Mouse (Mus musculus) midbrain, embryonic 16.5 days (tissue): ENCODE measurements around the gene Ceacam18. TPM values are rescaled to one million over a fixed set of nuclear protein-coding genes. Genes with fewer than 3 reads are reported as not detected.

Experiments
- ATAC-seq: fragments of 200-750 bp; cut with Nextera tagmentation; 2 replicates; pipeline ENCODE4 v1.8.0; 2017; ENCODE audit warnings: moderate TSS enrichment
- H3K27ac ChIP-seq: fragments of 300-500 bp; sonication (generic); 2 replicates; pipeline ENCODE4 v1.5.1; 2014; ENCODE audit warnings: mild to moderate bottlenecking, low read length, mixed read lengths
- H3K27me3 ChIP-seq: fragments of 300-500 bp; sonication (generic); 2 replicates; pipeline ENCODE4 v1.6.1; 2014; ENCODE audit warnings: low read depth, low read length, mixed read lengths; ENCODE audit not compliant: control insufficient read depth, insufficient read depth
- H3K36me3 ChIP-seq: fragments of 300-500 bp; sonication (generic); 2 replicates; pipeline ENCODE4 v1.6.1; 2014; ENCODE audit warnings: mild to moderate bottlenecking, low read length, moderate library complexity, mixed read lengths; ENCODE audit not compliant: control insufficient read depth, insufficient read depth
- H3K4me1 ChIP-seq: fragments of 300-500 bp; sonication (generic); 2 replicates; pipeline ENCODE4 v1.6.1; 2014; ENCODE audit warnings: mild to moderate bottlenecking, low read length, mixed read lengths; ENCODE audit not compliant: control insufficient read depth, insufficient read depth
- H3K4me2 ChIP-seq: fragments of 300-500 bp; sonication (generic); 2 replicates; pipeline ENCODE4 v1.6.1; 2014; ENCODE audit warnings: mild to moderate bottlenecking, low read length, mixed read lengths
- H3K4me3 ChIP-seq: fragments of 300-500 bp; sonication (generic); 2 replicates; pipeline ENCODE4 v1.5.1; 2014; ENCODE audit warnings: low read depth, mild to moderate bottlenecking, low read length, moderate library complexity, mixed read lengths
- H3K9ac ChIP-seq: fragments of 300-500 bp; sonication (generic); 2 replicates; pipeline ENCODE4 v1.6.1; 2014; ENCODE audit warnings: low read depth, low read length, mixed read lengths
- H3K9me3 ChIP-seq: fragments of 300-500 bp; sonication (generic); replicated peaks from 2 replicates; pipeline ENCODE4 v1.6.1; 2014; ENCODE audit warnings: mild to moderate bottlenecking, low read length, mixed read lengths; ENCODE audit not compliant: control insufficient read depth, poor library complexity, severe bottlenecking
- WGBS: fragments of 180-500 bp; shearing (Covaris S2); extraction: QIAGEN DNeasy Blood & Tissue Kit; methylation state at CpG from one replicate; pipeline ENCODE4 v1.1.7; 2014; 5-methylcytosine and 5-hydroxymethylcytosine counted together
- polyA plus RNA-seq: library from polyadenylated mRNA; unstranded; fragments of >200 nt; fragmentation: Nextera tagmentation; extraction: Ambion mirVana; gene quantifications from 2 replicates; pipeline ENCODE4 v1.2.1, GENCODE M21; 2015

Ceacam18 gene
- polyA plus RNA-seq: 0.10 and 0.21 TPM in 2 replicates

DNA sequence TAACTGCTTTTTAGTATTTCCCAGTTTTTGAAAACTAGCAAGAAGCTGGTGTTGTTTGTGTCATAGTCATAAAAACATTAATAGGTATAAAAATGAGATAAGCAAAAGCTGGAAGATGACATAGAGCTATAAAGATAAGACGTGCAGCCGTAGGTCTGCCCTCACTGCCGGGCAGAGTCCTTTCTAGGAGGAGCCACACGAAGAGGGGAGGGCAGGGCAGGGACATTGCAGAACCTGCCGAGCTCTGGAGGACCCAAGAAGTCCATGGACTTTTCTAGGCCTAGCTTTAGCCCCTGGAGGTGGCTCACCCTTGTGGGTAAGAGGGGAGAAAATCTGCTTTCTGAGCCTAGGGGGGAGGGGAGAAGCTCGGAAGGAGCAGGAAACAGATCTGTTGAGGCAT is at the start of gene Ceacam18:
Ceacam18 (plus strand) TSS at position 208 of the 400 bp plus-strand sequence.
- ATAC-seq: no peak
- Histone ChIP-seq H3K9me3 (no peaks in the 10 kb centered on the region), H3K27ac (no peak within 1 kb of the TSS), H3K27me3 (no peaks in the 10 kb centered on the region), H3K36me3 (no peaks in the 10 kb centered on the region), H3K4me3 (no peak within 1 kb of the TSS), H3K4me1 (no peaks in the 10 kb centered on the region), H3K4me2 (no peak within 1 kb of the TSS), H3K9ac (no peak within 1 kb of the TSS)
- WGBS: 74% methylated on average over 6 of the region's 6 CpGs

DNA sequence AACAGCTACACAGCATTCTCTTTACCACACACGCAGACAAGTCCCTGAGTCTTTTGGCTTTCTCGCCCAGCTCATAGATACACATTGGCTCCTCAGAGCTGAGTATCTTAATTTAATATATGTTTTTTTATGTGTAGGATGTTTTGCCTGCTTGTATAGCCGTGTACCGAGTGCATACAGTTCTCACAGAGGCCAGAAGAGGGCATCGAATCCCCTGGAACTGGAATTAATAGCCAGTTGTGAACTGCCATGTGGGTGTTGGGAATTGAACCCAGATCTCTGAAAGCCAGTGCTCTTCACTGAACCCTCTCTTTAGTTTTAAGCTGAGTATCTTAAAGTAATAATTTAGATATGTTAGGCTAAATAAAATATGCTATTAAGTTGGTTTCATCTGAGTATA is 49.7 kb upstream of the Ceacam18 start:
- peaks cover 19% of the 10 kb centered on the region for H3K4me1 ChIP-seq
- H3K27me3 ChIP-seq: no peaks in the 10 kb centered on the region
- no peak overlapping the region for H3K9ac ChIP-seq
- H3K9me3 ChIP-seq: no peaks in the 10 kb centered on the region
- peaks cover 43% of the 10 kb centered on the region for H3K36me3 ChIP-seq
- 96% methylated on average over 5 of the region's 5 CpGs for WGBS
- no peak overlapping the region for H3K27ac ChIP-seq
- H3K4me3 ChIP-seq: no peak overlapping the region
- ATAC-seq: no peak
- no peak overlapping the region for H3K4me2 ChIP-seq

DNA sequence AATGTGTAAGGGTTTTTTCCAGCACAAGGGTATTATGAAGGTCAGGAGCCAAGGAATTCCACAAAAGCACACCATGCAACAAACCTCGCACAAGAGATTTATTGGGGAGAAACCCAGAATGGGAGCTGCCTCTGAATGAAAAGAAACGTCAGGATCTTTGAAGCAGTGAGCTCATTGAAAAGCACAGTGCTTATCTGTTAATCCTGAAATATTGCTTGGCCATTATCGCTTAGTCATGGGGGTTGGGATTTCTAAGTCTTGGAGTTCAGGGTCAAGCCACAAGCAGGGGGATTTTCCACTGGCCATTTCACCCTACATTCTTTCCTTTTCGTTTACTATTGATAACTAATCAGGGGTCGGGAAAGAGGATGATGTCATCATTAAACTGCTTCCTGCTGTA is 32.6 kb upstream of the Ceacam18 start:
- Histone ChIP-seq H3K4me1 (peaks cover 6% of the 10 kb centered on the region), H3K4me2 (no peak overlapping the region), H3K27me3 (no peaks in the 10 kb centered on the region), H3K27ac (no peak overlapping the region), H3K9ac (no peak overlapping the region), H3K9me3 (no peaks in the 10 kb centered on the region), H3K4me3 (no peak overlapping the region), H3K36me3 (no peaks in the 10 kb centered on the region)
- WGBS: 12% methylated on average over 5 of the region's 5 CpGs
- no peak for ATAC-seq

DNA sequence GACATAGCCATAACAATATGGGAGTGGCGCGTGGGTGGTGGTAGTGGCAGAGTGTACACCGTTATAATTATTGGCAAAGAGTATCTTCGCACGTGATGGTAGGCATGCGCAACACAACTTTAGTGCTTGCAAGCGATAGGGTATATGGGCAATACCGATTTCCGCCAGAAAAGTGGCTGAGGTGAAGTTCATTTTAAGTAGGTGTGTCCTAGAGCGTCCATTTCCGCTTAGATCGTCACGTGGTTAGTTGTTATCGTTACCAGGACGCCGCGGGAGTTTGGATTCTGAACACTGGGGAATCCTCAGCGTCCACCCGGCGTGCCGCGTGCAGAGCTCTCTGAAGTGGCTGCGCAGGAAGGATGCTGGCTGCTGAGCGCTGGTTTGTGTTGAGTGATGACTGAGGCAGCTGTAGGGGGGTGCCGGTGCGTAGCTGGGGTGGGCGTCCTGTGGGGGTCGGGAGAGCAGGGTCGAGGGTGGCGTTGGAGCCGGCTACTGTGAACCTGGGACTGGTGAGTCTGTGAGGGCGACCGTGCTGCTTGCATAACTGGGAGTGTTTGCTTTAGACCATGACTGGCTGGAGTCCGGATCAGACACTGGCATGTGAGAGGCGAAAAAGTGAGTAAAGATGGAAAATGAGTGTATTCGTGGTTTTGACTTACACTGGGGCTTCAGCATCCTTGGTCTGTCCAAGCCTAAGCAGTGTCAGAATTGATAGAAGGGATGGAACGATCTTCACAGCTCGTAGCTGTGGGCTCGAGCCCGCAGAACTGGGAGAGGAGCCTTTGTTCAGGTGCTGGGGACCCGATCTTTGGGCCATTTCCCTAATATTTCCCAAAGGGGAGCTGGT is 27.4 kb upstream of the Ceacam18 start, which contains the start of gene Zfp819:
Zfp819 (plus strand) TSS at position 274 of the 847 bp plus-strand sequence.
- H3K9ac ChIP-seq: peak within 1 kb of the TSS; percentile 58
- H3K9me3 ChIP-seq: no peaks in the 10 kb centered on the region
- 12% methylated on average over 41 of the region's 41 CpGs for WGBS
- H3K4me2 ChIP-seq: peak within 1 kb of the TSS; percentile 75
- H3K4me1 ChIP-seq: peaks cover 4% of the 10 kb centered on the region
- ATAC-seq: peak; percentile 93
- H3K4me3 ChIP-seq: peak within 1 kb of the TSS; percentile 41
- no peaks in the 10 kb centered on the region for H3K36me3 ChIP-seq
- H3K27ac ChIP-seq: no peak within 1 kb of the TSS
- 0 out of 2 replicates have a peak, but pooled peaks cover 3% of the 10 kb centered on the region for H3K27me3 ChIP-seq

DNA sequence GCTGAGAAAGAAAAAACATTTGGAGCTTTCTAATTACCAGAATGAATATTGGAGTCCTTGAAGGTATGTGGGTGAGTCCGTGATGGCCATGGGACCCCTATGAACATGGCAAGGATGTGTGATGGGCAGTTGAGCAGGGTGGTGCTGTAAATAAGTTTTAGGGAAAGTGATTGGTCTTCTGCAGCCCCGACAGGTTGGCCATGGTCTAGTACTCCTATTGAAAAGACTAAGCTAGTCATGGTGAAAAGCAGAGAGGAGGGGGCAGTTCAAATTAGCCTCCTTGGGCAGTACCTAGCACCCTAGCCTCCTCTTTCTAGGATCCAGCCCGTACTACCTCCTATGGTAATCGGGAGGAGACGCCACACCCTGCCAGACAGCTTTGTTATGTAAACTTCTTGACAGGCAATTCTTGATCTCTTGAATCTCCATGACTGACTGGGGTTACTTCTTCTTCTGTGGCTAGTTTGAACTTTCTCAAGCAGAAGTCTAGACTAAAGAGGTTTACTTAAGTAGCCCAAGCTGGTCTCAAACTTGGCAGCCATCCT is 26.7 kb upstream of the Ceacam18 start:
- ATAC-seq: peak; percentile 16; the same call in 1 of the 2 replicates
- Histone ChIP-seq H3K4me3 (peak overlapping the region; percentile 41), H3K9ac (0 out of 2 replicates have a peak overlapping the region, but pooled peaks have one; percentile 58), H3K27ac (no peak overlapping the region), H3K9me3 (no peaks in the 10 kb centered on the region), H3K4me2 (peak overlapping the region; percentile 75), H3K36me3 (no peaks in the 10 kb centered on the region), H3K27me3 (0 out of 2 replicates have a peak, but pooled peaks cover 3% of the 10 kb centered on the region), H3K4me1 (peaks cover 2% of the 10 kb centered on the region; the same call in 1 of the 2 replicates)
- WGBS: 36% methylated on average over 5 of the region's 5 CpGs

DNA sequence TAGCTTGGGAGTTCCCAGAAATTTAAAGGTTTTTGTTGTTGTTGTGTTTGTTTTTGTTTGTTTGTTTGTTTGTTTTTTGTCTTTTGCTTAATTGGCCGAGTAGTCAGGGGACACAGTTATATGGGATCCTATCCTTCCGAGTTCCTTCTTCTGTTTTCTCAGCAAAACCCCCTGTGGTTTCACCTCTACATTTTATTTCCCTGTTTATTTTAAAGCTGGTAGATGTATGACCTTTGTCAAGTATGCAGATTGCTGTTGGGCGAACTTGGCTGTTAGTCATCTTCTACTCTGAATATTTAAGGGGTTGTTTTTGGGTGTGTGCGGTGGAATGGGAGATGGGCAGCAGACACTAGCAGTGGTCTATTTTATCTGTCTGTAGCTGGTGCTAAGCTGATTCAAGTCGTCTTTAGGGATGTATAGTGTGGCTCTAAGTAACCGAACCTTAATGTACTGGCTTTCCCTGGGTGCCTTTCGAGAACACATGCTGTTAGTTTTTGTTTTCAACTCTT is 26.1 kb upstream of the Ceacam18 start:
- no peak overlapping the region for H3K4me3 ChIP-seq
- 79% methylated on average over 7 of the region's 7 CpGs for WGBS
- no peaks in the 10 kb centered on the region for H3K36me3 ChIP-seq
- peaks cover 2% of the 10 kb centered on the region; the same call in 1 of the 2 replicates for H3K4me1 ChIP-seq
- no peaks in the 10 kb centered on the region for H3K9me3 ChIP-seq
- no peak for ATAC-seq
- no peak overlapping the region for H3K27ac ChIP-seq
- H3K27me3 ChIP-seq: 0 out of 2 replicates have a peak, but pooled peaks cover 3% of the 10 kb centered on the region
- H3K9ac ChIP-seq: no peak overlapping the region
- no peak overlapping the region for H3K4me2 ChIP-seq

DNA sequence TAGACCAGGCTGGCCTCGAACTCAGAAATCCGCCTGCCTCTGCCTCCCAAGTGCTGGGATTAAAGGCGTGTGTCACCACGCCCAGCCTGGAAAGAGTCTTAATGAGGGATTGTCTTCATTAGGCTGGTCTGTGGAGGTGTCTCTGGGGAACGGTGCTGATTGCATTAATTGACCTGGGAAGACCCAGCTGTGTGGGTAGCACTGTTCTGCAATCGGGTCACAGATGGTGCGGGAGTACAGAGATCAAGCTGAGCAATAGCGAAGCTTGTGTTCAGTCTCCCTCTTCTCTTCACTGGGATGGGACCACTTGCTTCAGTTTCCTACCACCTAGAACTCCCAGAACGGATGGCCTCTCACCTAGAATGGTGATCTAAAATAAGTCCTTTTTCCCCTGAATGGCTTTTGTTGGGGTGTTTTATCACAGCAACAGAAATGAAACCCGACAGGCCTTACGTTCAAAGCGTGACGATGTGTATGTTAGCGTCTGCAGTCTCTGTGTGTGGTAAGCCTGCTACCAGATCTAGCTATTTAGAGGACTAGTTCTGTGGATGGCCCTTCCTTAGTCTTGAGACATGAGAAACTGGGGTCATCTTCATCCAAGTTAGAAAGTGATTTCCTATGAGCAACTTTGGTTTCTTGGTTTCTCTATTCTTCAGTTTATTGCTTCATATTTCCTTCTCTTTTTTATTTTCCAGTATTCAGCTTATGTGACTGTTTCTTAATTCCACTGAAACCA is 20.5 kb upstream of the Ceacam18 start:
- ATAC-seq: no peak
- Histone ChIP-seq H3K36me3 (no peaks in the 10 kb centered on the region), H3K9me3 (no peaks in the 10 kb centered on the region), H3K4me2 (no peak overlapping the region), H3K27me3 (no peaks in the 10 kb centered on the region), H3K4me3 (no peak overlapping the region), H3K9ac (no peak overlapping the region), H3K4me1 (no peaks in the 10 kb centered on the region), H3K27ac (no peak overlapping the region)
- 86% methylated on average over 14 of the region's 14 CpGs for WGBS

DNA sequence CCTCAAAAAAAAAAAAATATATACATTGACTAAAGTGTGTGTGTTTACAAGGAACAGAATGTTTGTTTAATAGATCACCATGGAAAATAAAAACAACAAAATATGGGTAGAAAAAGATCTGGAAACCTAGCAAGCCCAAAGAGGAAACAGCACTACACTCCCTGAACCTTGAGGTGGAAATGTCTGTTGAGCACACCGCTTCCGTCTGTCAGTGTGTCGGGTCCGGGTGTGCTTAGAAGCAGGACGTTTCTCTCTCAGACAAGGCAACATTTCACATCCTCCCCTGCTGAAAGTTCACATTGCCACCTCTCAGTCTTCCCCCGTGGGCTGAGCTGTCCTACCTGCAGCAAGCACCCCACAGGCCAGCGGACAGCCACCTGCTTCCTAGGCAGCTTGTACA is 11.6 kb upstream of the Ceacam18 start:
- WGBS: 87% methylated on average over 7 of the region's 7 CpGs
- no peaks in the 10 kb centered on the region for H3K36me3 ChIP-seq
- peaks cover 3% of the 10 kb centered on the region; the same call in 1 of the 2 replicates for H3K4me1 ChIP-seq
- H3K4me3 ChIP-seq: no peak overlapping the region
- ATAC-seq: no peak
- no peak overlapping the region for H3K9ac ChIP-seq
- no peak overlapping the region for H3K27ac ChIP-seq
- no peak overlapping the region for H3K4me2 ChIP-seq
- no peaks in the 10 kb centered on the region for H3K27me3 ChIP-seq
- no peaks in the 10 kb centered on the region for H3K9me3 ChIP-seq
